Mouse (Mus musculus) bone marrow macrophage, adult 2 months (primary cell): ENCODE results near the gene Scgb1a1.

ENCODE experiments used
- CTCF ChIP-seq: IDR thresholded peaks from 2 replicates; pipeline ENCODE4 v1.5.1; 2012; ENCODE audit warnings: low read depth, mild to moderate bottlenecking, low read length, moderate library complexity
- POLR2A ChIP-seq: IDR thresholded peaks from 2 replicates; pipeline ENCODE4 v1.6.1; 2012; ENCODE audit warnings: mild to moderate bottlenecking, low read depth, low read length, borderline replicate concordance

DNA sequence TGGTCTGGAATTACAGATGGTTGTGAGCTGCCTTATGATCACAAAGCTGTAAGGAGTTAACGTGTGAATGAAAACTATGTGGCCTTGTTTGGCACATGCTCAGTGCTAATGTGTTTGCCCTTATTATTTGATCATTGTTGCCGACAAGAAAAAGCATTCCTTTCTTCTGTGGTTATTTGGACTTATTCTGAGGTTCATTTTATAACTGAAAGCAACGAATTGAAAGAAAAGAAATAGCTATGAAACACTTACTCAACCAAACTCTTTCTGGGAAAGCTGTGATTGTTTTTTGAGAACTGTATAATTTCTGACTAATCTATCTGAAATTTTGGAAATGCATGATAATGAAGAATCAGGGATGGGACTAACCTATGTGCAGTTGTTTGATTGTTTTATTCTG is 52.7 kb downstream of the Scgb1a1 start:
- TF ChIP-seq POLR2A (no peak), CTCF (no peak)
